Mouse (Mus musculus): ENCODE data around the gene Col6a6.

GRCm38 (mm10) chr9:105876124-105876523, 48.2 kb upstream of the Col6a6 start:
- TF ChIP-seq CTCF (IDR thresholded peaks at IDR 0.05) (no peak), POLR2A (IDR thresholded peaks at IDR 0.05; ENCODE audit: insufficient read depth, low read depth, low read length) (no peak), EP300 (IDR thresholded peaks at IDR 0.05; ENCODE audit: insufficient read depth, low read depth, low read length) (no peak)
